In genomic region chr5:43892386-43892785, GRCm38 (mm10) we compare ENCODE assay signal across 8 mouse cellular contexts. TPM values are rescaled to one million over a fixed set of nuclear protein-coding genes. Genes with fewer than 3 reads are reported as not detected.
DNase-seq lines count a peak whose midpoint lies in the region; ATAC-seq and TF ChIP-seq lines count a peak whose summit lies in the region.

No protein-coding gene starts in this region.

- TF ChIP-seq CTCF in kidney, postnatal 0 days (IDR thresholded peaks at IDR 0.05; ENCODE audit: low read depth), result peak; percentile 83

- H3K27ac ChIP-seq in kidney, postnatal 0 days, result no peak overlapping the region

- no peak overlapping the region for H3K4me3 ChIP-seq in kidney, postnatal 0 days (replicated peaks; ENCODE audit: low read depth, low read length)

- H3K9me3 ChIP-seq in kidney, postnatal 0 days (replicated peaks; ENCODE audit: low read length), result no peaks in the 10 kb centered on the region

- DNase-seq in frontal cortex, postnatal 25 days (ENCODE audit: low spot score in 2 of 2), result no peak
- DNase-seq in ovary, postnatal 14 days (ENCODE audit: low spot score), result peak; percentile 24
- DNase-seq in ovary, postnatal 36 days (ENCODE audit: low spot score), result no peak
- peak; percentile 65 for DNase-seq in adipocyte (ENCODE audit: low spot score)
- peak; percentile 84 for DNase-seq in kidney, postnatal 0 days (ENCODE audit: low spot score)
- no peak for DNase-seq in testis, postnatal 14 days (ENCODE audit: low spot score)

- H3K4me1 ChIP-seq in kidney, postnatal 0 days (replicated peaks; ENCODE audit: insufficient read depth, low read length), result no peaks in the 10 kb centered on the region

- peak; percentile 89 for ATAC-seq in frontal cortex, adult (ENCODE audit: low TSS enrichment)
- no peak for ATAC-seq in kidney, postnatal 0 days (replicated peaks; ENCODE audit: low FRiP score, low read depth)
- ATAC-seq in monocyte, adult 5-6 weeks (replicated peaks; ENCODE audit: insufficient number of reproducible peaks, low FRiP score, low TSS enrichment, poor library complexity, severe bottlenecking), result peak; percentile 52; the same call in 1 of the 2 replicates

- H3K27me3 ChIP-seq in kidney, postnatal 0 days (ENCODE audit: insufficient read depth, low read length), result no peaks in the 10 kb centered on the region

- no peaks in the 10 kb centered on the region for H3K36me3 ChIP-seq in kidney, postnatal 0 days (ENCODE audit: insufficient read depth, low read length)

- 35% methylated on average over 1 of the region's 1 CpGs for WGBS in kidney, postnatal 0 days

- H3K9ac ChIP-seq in kidney, postnatal 0 days (ENCODE audit: low read depth, low read length), result no peak overlapping the region

- H3K4me2 ChIP-seq in kidney, postnatal 0 days (ENCODE audit: low read length), result no peak overlapping the region

RNA-seq across cellular contexts. Expression of gene Gm7879, which starts 20.6 kb away (rescaled TPM):
- polyA plus RNA-seq in kidney, postnatal 0 days (2015; fragmentation: Nextera tagmentation; extraction: Ambion mirVana), result not detected in 2 replicates
- 3.2 to 11.3 TPM in 2 of 3 replicates, not detected in the other for total RNA-seq in monocyte, adult 5-6 weeks (2017)

RNA-seq across cellular contexts. Expression of gene Cd38, which starts 24.0 kb away (rescaled TPM):
- polyA plus RNA-seq in kidney, postnatal 0 days (2015; fragmentation: Nextera tagmentation; extraction: Ambion mirVana), result 26.9 and 28.5 TPM in 2 replicates
- 13.9 to 18.1 TPM (median 14.7 TPM) in 3 replicates for total RNA-seq in monocyte, adult 5-6 weeks (2017)

Comparison
In these comparisons a context has a peak if more than half of its experiments do, and no peak if none do; other contexts are left out.
1. DNase-seq: peak in ovary, postnatal 14 days (single experiment), adipocyte (single experiment) and kidney, postnatal 0 days (single experiment); none in frontal cortex, postnatal 25 days (0 of 2), ovary, postnatal 36 days (single experiment) and testis, postnatal 14 days (single experiment).